Mouse (Mus musculus) midbrain, embryonic 16.5 days (tissue): ENCODE measurements around the gene Cd2bp2. TPM values are rescaled to one million over a fixed set of nuclear protein-coding genes. Genes with fewer than 3 reads are reported as not detected.
A peak's percentile ranks its signal among the peaks of the same experiment; 100 is the strongest.

Experiments used
- ATAC-seq: fragments of 200-750 bp; cut with Nextera tagmentation; 2 replicates; pipeline ENCODE4 v1.8.0; 2017; ENCODE audit warnings: moderate TSS enrichment
- H3K27ac ChIP-seq: fragments of 300-500 bp; sonication (generic); 2 replicates; pipeline ENCODE4 v1.5.1; 2014; ENCODE audit warnings: mild to moderate bottlenecking, low read length, mixed read lengths
- H3K27me3 ChIP-seq: fragments of 300-500 bp; sonication (generic); 2 replicates; pipeline ENCODE4 v1.6.1; 2014; ENCODE audit warnings: low read depth, low read length, mixed read lengths; ENCODE audit not compliant: control insufficient read depth, insufficient read depth
- H3K36me3 ChIP-seq: fragments of 300-500 bp; sonication (generic); 2 replicates; pipeline ENCODE4 v1.6.1; 2014; ENCODE audit warnings: mild to moderate bottlenecking, low read length, moderate library complexity, mixed read lengths; ENCODE audit not compliant: control insufficient read depth, insufficient read depth
- H3K4me1 ChIP-seq: fragments of 300-500 bp; sonication (generic); 2 replicates; pipeline ENCODE4 v1.6.1; 2014; ENCODE audit warnings: mild to moderate bottlenecking, low read length, mixed read lengths; ENCODE audit not compliant: control insufficient read depth, insufficient read depth
- H3K4me2 ChIP-seq: fragments of 300-500 bp; sonication (generic); 2 replicates; pipeline ENCODE4 v1.6.1; 2014; ENCODE audit warnings: mild to moderate bottlenecking, low read length, mixed read lengths
- H3K4me3 ChIP-seq: fragments of 300-500 bp; sonication (generic); 2 replicates; pipeline ENCODE4 v1.5.1; 2014; ENCODE audit warnings: low read depth, mild to moderate bottlenecking, low read length, moderate library complexity, mixed read lengths
- H3K9ac ChIP-seq: fragments of 300-500 bp; sonication (generic); 2 replicates; pipeline ENCODE4 v1.6.1; 2014; ENCODE audit warnings: low read depth, low read length, mixed read lengths
- H3K9me3 ChIP-seq: fragments of 300-500 bp; sonication (generic); replicated peaks from 2 replicates; pipeline ENCODE4 v1.6.1; 2014; ENCODE audit warnings: mild to moderate bottlenecking, low read length, mixed read lengths; ENCODE audit not compliant: control insufficient read depth, poor library complexity, severe bottlenecking
- WGBS: fragments of 180-500 bp; shearing (Covaris S2); extraction: QIAGEN DNeasy Blood & Tissue Kit; methylation state at CpG from one replicate; pipeline ENCODE4 v1.1.7; 2014; 5-methylcytosine and 5-hydroxymethylcytosine counted together
- polyA plus RNA-seq: library from polyadenylated mRNA; unstranded; fragments of >200 nt; fragmentation: Nextera tagmentation; extraction: Ambion mirVana; gene quantifications from 2 replicates; pipeline ENCODE4 v1.2.1, GENCODE M21; 2015

Cd2bp2 gene
- 76.1 and 85.7 TPM in 2 replicates for polyA plus RNA-seq

DNA sequence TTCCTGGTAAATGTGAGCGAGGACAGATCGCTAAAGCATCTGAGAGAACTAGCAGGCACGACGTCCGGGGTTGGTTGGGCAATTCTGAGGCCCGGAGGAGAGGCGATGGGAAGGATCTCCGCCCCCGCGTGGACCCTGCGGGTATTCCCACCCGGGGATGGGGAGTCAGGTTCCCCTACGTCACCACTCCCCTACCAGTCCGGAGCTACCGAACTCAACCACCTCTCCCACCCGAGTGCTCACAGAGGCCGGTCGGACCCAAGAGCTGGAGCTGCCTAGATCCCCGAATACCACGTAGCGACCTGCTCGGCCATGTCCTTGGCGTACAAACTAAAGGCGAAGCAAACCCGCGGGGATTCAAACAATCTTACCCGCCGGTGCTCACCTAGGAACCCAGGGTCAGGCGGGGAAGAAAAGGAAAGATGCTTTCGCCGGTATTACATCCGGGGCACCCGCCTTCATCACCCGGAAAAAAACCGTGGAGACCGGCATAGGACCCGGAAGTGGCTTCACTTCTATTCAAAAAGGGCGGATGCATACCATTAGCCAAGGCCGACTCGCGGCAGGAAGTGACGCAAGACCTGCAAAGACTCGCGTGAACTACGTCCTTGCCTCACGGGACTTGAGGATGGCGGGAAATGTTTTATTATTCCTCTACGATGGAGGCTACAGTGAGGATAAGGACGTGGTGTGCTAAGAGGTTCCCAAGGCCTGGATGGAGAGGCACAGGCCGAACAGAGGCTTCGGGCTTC, at the start of gene Cd2bp2:
TSS of gene Cd2bp2 (minus strand) at position 507 of the 752 bp plus-strand sequence.
- peak within 1 kb of the TSS; percentile 67 for H3K9ac ChIP-seq
- no peaks in the 10 kb centered on the region for H3K9me3 ChIP-seq
- WGBS = 0% methylated on average over 51 of the region's 51 CpGs
- peaks cover 35% of the 10 kb centered on the region for H3K36me3 ChIP-seq
- peaks cover 18% of the 10 kb centered on the region for H3K4me1 ChIP-seq
- peak; percentile 96 for ATAC-seq
- peak within 1 kb of the TSS; percentile 74 for H3K4me3 ChIP-seq
- H3K4me2 ChIP-seq = peak within 1 kb of the TSS; percentile 91
- no peaks in the 10 kb centered on the region for H3K27me3 ChIP-seq
- peak within 1 kb of the TSS; percentile 88 for H3K27ac ChIP-seq

DNA sequence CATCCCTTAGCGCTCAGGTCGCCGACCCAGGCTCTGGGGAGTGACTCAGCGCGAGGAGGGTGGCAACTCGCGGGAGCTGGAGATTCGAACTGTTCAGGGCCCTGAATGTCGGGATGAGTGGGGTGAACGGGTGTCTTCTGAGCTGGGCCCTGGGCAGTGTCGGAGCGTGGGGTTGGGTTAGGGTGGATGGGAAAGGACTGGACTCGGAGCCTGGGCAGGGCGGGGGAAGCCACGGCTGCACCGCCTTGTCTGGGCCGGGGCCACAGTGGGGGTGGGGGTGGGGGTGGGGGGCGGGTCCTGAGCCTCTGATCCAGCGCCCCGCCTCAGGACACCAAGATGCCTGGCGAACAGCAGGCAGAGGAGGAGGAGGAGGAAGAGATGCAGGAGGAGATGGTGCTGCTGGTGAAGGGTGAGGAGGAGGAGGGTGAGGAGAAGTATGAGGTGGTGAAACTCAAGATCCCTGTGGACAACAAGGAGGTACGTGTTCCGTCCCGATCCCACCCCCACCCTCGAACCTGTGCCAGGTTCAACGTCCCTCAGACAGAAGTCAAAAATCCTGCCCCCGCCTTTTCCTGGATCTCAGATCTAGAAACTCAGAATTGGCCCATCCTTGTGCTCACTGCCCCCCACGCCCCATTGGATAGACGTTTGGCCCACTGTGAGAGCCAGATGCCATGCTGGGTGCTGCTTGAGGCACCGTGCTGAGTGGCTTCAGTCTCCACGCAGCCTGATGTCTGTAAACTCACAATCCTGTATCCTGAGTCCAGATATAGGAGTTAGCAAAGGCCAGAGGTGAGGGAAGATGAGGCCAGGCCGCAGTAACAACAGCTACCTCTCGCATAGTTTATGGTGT, 49.0 kb upstream of the Cd2bp2 start:
- H3K4me2 ChIP-seq = peak overlapping the region; percentile 88
- H3K4me1 ChIP-seq = peaks cover 22% of the 10 kb centered on the region
- 14% methylated on average over 24 of the region's 33 CpGs for WGBS
- H3K9me3 ChIP-seq = no peaks in the 10 kb centered on the region
- peak; percentile 63; the same call in 1 of the 2 replicates for ATAC-seq
- H3K36me3 ChIP-seq = no peaks in the 10 kb centered on the region
- no peaks in the 10 kb centered on the region for H3K27me3 ChIP-seq
- H3K4me3 ChIP-seq = peak overlapping the region; percentile 74
- H3K9ac ChIP-seq = peak overlapping the region; percentile 95
- H3K27ac ChIP-seq = peak overlapping the region; percentile 82

DNA sequence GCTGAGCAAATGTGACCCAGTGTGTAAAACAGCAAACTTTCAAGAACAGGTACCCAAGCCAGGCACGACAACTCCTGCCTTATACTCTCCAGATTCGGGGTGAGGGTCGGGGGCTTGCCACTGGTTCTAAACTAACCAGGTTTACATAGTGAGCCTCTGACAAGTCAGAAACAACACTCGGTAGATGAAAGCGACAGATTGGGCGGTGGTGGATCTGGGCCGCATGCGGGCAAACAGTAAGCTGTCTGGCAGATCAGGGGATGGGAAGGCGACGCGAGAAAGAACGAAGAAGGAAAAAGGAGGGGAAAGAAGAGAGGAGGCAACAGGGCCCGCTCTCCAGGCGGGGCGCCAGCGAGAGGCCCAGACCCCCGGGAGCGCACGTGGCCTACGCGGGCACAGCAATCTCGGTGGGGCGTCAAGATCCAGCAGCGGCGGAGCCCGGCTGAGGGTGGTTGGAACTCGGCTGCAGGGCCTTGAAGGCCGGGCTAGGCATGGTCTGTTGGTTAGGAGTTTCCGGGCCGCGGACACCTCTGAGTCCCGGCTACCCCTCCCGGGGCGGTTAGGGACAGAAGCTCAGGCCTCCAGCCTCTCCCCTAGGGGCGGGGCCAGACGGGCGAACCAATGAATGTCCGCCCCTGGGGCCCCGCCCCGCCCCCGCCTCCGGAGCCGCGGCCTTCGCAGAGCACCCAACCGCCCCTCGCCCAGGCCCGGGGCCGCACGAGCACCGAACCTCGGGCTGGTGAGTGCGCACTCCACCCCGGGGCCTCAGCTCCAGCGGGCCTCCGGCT, 48.2 kb upstream of the Cd2bp2 start, which contains the start of gene Zfp771:
TSS of gene Zfp771 (plus strand) at position 405 of the 788 bp plus-strand sequence.
- WGBS = 2% methylated on average over 51 of the region's 56 CpGs
- H3K27me3 ChIP-seq = no peaks in the 10 kb centered on the region
- peak within 1 kb of the TSS; percentile 88 for H3K4me2 ChIP-seq
- 0 out of 2 replicates have a peak, but pooled peaks cover 2% of the 10 kb centered on the region for H3K36me3 ChIP-seq
- peak within 1 kb of the TSS; percentile 74 for H3K4me3 ChIP-seq
- H3K4me1 ChIP-seq = peaks cover 22% of the 10 kb centered on the region
- peak within 1 kb of the TSS; percentile 95 for H3K9ac ChIP-seq
- peak; percentile 95 for ATAC-seq
- H3K9me3 ChIP-seq = no peaks in the 10 kb centered on the region
- peak within 1 kb of the TSS; percentile 82 for H3K27ac ChIP-seq

DNA sequence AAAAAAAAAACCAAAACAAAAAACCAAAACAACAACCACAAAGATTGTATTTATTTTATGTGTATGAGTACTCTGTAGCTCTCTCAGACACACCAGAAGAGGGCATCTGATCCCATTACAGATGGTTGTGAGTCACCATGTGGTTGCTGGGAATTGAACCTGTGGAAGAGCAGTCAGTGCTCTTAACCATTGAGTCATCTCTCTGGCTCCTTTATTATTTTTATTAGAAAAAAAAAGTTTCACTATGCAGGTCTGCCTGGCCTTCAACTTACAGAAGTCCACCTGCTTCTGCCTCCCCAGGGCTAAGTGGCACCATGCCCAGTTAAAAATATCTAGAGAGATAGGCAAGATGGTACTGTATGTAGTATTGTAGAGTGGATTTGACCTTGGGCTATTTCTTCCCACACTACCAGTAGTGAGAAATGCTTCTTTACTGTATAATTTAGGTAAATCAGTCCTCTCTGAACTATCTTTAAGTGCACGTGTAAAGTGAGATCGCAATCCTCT, 47.6 kb upstream of the Cd2bp2 start:
- 40% methylated on average over 2 of the region's 2 CpGs for WGBS
- no peaks in the 10 kb centered on the region for H3K9me3 ChIP-seq
- H3K9ac ChIP-seq = peak overlapping the region; percentile 95
- peaks cover 22% of the 10 kb centered on the region for H3K4me1 ChIP-seq
- ATAC-seq = no peak
- H3K27me3 ChIP-seq = no peaks in the 10 kb centered on the region
- 0 out of 2 replicates have a peak, but pooled peaks cover 2% of the 10 kb centered on the region for H3K36me3 ChIP-seq
- H3K4me2 ChIP-seq = peak overlapping the region; percentile 88
- H3K27ac ChIP-seq = peak overlapping the region; percentile 82
- peak overlapping the region; percentile 74 for H3K4me3 ChIP-seq

- 96% methylated on average over 2 of the region's 2 CpGs for WGBS
- Histone ChIP-seq H3K27ac (no peak overlapping the region), H3K9ac (no peak overlapping the region), H3K9me3 (no peaks in the 10 kb centered on the region), H3K36me3 (peaks cover 32% of the 10 kb centered on the region), H3K4me3 (no peak overlapping the region), H3K4me1 (peaks cover 34% of the 10 kb centered on the region), H3K27me3 (no peaks in the 10 kb centered on the region), H3K4me2 (no peak overlapping the region)
- no peak for ATAC-seq
Measured at GRCm38 (mm10) chr7:127234777-127235176, 38.9 kb upstream of the Cd2bp2 start.

DNA sequence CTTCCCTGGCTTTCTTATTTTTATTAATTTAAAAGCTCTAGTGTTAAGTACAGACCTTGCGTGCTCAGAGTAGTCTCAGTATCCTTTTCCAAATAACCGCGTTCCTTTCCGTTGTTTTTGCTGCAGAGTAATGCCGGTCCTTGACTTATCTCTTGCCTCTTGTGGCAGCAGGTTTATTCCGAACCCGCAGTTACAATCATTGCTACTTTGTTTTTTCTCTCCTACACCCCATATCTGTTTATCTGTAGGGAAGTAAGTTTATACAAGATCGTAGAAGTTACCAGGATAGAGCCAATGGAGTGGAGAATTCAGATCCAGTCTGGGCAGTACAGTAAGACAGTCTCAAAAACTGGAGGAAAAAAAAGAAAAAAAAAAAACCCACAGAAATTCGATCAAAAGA, 37.9 kb upstream of the Cd2bp2 start:
- Histone ChIP-seq H3K27me3 (no peaks in the 10 kb centered on the region), H3K36me3 (peaks cover 30% of the 10 kb centered on the region), H3K4me3 (peak overlapping the region; percentile 96), H3K9ac (peak overlapping the region; percentile 99), H3K27ac (peak overlapping the region; percentile 99), H3K4me1 (peaks cover 38% of the 10 kb centered on the region), H3K9me3 (no peaks in the 10 kb centered on the region), H3K4me2 (peak overlapping the region; percentile 90)
- ATAC-seq = no peak
- 5% methylated on average over 9 of the region's 9 CpGs for WGBS

- Histone ChIP-seq H3K4me1 (peaks cover 38% of the 10 kb centered on the region), H3K36me3 (peaks cover 30% of the 10 kb centered on the region), H3K9me3 (no peaks in the 10 kb centered on the region), H3K9ac (peak overlapping the region; percentile 99), H3K4me2 (peak overlapping the region; percentile 90), H3K27ac (peak overlapping the region; percentile 99), H3K4me3 (peak overlapping the region; percentile 96), H3K27me3 (no peaks in the 10 kb centered on the region)
- peak; percentile 50 for ATAC-seq
- 0% methylated on average over 27 of the region's 27 CpGs for WGBS
Measured at GRCm38 (mm10) chr7:127233368-127233749, 37.5 kb upstream of the Cd2bp2 start.

GRCm38 (mm10) chr7:127232622-127233367, 36.9 kb upstream of the Cd2bp2 start, which contains the start of the genes Zfp553 and Sept1:
Gene Zfp553 (plus strand): TSS chr7:127233061.
Gene Sept1 (minus strand): TSS chr7:127233130.
- H3K9ac ChIP-seq = peak within 1 kb of the TSS; percentile 99
- WGBS = under 1% methylated on average over 63 of the region's 64 CpGs
- H3K9me3 ChIP-seq = no peaks in the 10 kb centered on the region
- peak; percentile 93 for ATAC-seq
- peaks cover 38% of the 10 kb centered on the region for H3K4me1 ChIP-seq
- H3K4me3 ChIP-seq = peak within 1 kb of the TSS; percentile 96
- H3K4me2 ChIP-seq = peak within 1 kb of the TSS; percentile 90
- peak within 1 kb of the TSS; percentile 99 for H3K27ac ChIP-seq
- no peaks in the 10 kb centered on the region for H3K27me3 ChIP-seq
- H3K36me3 ChIP-seq = peaks cover 26% of the 10 kb centered on the region
